Mouse (Mus musculus): Measurements from ENCODE around the gene Prmt7. TPM values are rescaled to one million over a fixed set of nuclear protein-coding genes. Genes with fewer than 3 reads are reported as not detected.

Prmt7 gene
- total RNA-seq, 2 experiments from 2014 or later, result 34.2 to 40.0 TPM

DNA sequence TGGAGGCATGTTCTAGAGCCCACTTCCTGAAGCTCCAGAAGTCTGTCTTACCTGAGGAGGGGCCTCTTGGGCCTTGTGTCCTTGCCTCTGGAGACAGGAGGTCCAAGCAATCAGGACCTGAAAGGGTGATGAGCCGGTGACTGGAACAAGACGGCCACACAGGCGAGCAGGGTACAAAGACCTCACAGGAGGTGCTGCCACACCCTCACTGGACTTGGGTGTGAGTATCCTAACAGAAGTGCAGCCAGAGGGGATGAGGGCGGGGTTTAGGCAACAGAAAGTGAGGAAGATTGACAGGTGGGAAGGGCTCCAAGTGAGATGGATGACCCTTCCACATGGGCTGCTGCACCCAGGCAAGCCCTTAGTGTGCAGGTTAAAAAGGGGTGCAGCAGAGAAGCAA lies 70.1 kb downstream of the Prmt7 start:
- DNase-seq (ENCODE audit: low spot score in 2 of 2), result no peak

DNA sequence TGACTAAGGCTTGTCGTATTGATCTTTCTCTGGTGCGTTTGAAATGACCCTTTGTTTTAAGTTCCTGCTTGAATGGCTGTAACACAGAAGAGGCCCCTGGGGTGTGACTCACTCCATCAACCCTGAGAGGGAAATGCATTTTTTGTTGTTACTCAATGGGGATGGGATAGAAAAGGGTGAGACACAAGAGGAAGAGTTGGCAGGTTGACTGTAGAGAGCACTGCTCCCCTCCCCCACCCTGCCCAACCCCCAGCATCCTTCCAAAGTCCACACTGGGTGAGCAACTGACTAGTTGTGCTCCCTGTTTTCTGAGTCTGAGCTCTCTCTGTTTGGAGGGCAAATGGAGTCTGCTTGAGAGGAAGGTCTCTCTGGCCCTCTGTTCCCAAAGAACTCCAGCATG lies 76.7 kb downstream of the Prmt7 start:
- no peak for DNase-seq (ENCODE audit: low spot score in 2 of 2)

DNA sequence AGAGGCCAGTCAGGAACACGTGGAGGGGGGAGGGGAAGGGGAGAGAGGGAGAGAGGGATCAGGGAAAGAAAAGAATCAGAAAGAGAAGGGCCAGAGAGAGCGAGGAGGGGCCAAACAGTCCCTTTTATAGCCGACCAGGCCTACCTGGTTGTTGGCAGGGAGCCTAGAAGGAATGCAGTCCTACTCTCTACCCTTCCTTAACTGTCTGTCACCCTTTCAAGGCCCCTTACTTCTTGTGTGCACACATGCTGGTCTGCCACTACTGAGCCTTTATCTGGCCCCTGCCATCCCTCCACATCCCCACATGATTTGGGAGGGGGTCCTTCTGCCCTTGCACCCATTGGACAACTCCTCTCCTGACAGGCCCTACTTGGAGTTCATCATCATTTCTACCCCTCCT lies 78.0 kb downstream of the Prmt7 start:
- DNase-seq (ENCODE audit: low spot score in 2 of 2), result no peak

DNA sequence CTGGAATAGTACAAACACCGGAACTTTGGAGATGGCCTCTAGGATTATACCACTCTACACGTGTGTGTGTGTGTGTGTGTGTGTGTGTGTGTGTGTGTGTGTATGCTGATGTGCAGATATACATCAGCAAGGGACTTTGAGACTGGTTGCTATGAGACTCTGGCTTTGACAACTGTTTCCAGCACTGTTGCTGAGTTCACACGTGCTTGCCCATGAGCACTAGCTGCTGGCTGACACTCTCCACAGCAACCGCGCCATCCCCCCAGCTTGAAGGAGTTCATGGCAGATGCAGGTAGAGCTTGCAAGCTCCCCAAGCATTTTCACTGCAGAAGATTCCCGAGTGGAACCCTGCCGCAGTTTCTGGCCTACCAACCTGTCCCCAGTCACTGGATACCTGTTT lies 78.7 kb downstream of the Prmt7 start:
- DNase-seq (ENCODE audit: low spot score in 2 of 2), result no peak

DNA sequence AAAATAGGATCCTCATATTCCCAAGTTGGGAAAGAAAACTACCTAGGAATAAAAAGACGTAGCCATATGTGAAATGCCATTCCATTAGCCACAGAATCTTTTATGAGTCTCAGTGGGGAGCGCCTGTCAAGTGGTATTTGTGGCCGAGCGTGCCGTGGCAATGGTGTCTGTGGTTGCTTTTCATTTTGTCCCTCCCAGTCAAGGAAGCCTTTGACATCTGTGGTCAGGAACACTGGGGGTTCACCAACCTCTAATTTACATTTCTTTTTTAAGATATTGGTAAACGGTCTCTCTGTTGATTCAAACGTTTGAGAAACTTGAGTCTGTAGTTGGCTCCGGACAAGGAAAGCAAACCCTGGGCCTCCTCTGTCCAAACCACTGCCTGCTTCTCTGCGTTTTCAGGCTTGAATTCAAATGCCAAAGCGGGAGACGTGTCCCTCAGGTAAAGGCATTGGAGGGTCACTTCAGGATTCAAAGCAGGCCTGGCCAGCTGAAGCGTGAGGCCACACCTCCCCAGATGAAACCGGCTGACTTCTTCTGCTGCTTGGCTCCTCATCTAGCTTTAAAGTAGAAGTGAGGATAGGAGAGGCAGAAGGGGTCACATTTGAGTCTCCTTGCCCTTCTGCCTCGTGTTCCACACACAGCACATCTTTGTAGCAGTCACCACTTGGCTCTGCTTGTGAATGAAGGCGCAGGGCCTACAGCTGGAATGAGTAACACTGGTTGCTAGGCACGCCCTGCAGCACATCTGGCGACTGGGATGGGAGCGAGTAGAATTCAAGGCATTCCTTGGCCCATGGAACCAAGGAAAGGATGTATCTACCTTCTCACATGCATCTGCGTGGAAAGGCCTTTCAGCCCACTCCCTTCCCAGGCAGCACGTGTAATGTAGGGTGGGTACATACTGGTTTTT lies 82.0 kb downstream of the Prmt7 start:
- DNase-seq (ENCODE audit: low spot score in 2 of 2), result no peak

DNA sequence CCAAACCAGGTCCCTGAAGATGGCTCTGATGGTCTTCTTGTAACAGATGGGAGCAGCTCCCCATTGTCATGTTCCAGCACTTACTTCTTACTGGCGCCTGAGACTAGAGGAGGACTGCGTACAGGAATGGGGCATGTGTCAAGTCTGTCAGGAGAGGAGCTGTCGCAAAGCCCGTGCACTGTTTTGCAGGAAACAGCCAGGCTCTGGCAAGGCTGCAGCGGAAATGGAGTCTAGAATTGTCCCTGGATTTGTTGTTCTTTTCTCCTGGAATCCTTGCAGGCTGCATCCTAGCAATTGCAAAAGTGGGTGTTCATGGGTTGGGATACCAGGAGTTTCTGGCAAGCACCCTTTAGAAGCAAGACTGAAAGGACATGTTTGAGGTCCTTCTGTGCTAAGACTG lies 87.5 kb downstream of the Prmt7 start:
- DNase-seq (ENCODE audit: low spot score in 2 of 2), result no peak

DNA sequence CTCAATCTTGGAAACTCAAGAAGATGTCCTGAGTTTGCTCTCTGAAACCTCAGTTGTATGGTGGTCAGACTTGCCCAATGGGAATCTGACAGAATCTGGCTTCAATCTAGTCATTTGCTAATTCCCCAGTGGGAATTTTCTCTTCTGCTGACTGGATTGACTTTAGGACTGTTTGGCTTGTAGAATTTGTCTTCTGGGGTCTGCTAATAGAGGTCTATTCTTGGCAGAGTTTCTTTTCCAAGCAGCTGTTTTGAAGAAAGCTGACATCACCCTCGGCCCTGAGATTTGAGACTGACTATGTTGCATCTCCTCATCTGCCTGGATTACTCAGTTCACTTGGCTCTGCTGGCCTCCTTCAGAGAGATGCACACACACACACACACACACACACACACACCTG lies 88.1 kb downstream of the Prmt7 start:
- DNase-seq (ENCODE audit: low spot score in 2 of 2), result no peak

DNA sequence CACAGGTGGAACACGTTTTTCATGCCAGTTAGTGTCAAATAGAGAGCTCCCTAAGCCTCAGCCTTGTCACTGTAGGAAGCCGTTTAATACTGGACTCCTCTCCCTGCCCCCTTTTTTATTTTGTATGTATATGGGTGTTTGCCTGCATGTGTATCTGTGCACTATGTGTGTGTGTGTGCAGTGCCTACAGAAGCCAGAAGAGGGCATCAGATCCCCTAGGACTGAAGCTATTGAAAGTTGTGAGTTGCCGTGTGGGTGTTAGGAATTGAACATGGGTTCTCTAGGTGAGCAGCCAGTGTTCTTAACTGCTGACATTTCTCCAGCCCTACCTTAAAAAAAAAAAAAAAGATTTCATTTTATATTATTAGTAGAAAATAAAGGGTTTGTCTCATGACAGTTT lies 89.0 kb downstream of the Prmt7 start:
- no peak for DNase-seq (ENCODE audit: low spot score in 2 of 2)

DNA sequence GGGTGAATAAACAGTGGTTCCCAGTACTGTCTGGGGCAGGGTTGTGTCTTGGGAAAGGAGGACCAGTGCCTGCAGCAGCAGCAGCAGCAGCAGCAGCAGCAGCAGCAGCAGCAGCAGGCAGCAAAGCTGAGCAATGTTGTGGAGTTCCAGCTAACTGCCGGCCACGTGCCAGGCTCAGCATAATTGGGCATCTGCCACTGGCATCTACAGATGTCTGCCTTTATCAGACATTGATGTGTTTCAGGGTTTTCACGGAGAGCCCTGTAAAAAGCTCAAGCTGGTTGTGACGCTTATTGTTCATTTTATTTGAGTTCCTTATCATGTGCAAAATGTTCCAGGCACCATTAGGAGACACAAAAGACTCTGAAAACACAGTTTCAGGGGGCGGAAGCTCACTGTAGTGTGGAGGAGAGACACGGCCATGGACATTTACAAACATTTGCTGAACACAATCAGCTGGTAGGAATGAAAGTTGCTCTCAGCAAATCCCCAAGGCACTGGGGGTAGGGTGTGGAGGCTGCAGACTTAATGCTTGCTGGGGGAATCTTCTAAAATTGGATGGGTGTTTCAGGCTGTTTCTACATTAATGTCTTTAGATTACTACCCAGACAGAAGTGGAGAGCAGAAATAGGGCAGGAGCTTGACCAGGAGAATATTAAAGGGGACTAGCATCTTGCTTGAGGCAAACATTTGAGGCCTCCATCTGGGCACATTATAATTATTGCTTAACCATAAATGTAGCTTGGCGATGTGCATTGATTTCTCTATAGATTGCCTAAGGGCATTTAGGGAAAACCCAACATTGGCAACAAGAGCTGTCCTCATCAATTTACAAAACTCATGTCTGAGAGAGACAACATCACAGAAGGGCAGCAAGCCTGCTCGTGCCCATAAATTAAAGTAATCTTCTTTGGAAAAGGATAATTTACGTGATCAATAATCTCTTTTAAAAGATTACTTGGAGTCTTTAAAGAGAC lies 90.3 kb downstream of the Prmt7 start:
- DNase-seq (ENCODE audit: low spot score in 2 of 2), result peak; percentile 41 to 42

Other genes starting within 250 kb of the Prmt7 start
- gene Slc12a4, start 244.8 kb upstream of the Prmt7 start, total RNA-seq (2021), result 10 to 100 TPM; 17.3 to 19.2 TPM
- gene Dpep3, start 231.5 kb upstream of the Prmt7 start, total RNA-seq (2021), result not detected
- gene Dus2, start 219.6 kb upstream of the Prmt7 start, total RNA-seq (2021), result 10 to 100 TPM; 18.9 to 19.2 TPM
- gene Dpep2nb, start 205.0 kb upstream of the Prmt7 start, total RNA-seq (2021), result not detected
- gene Ddx28, start 199.1 kb upstream of the Prmt7 start, total RNA-seq (2021), result 10 to 100 TPM; 14.5 to 17.2 TPM
- gene Nfatc3, start 152.1 kb upstream of the Prmt7 start, total RNA-seq (2021), result 10 to 100 TPM; 10.5 to 12.4 TPM
- not detected for gene Esrp2, start 74.0 kb upstream of the Prmt7 start, total RNA-seq (2021)
- gene Pla2g15, start 60.5 kb upstream of the Prmt7 start, total RNA-seq (2021), result 10 to 100 TPM; 25.8 to 28.3 TPM
- gene Slc7a6, start 42.1 kb upstream of the Prmt7 start, total RNA-seq (2021), result 10 to 100 TPM; 21.0 to 24.4 TPM
- gene Slc7a6os, start within 50 bp of the Prmt7 start, total RNA-seq (2021), result 10 to 100 TPM; 26.2 to 27.0 TPM
- 10 to 100 TPM; 51.2 to 59.3 TPM for gene Smpd3, start 127.1 kb downstream of the Prmt7 start, total RNA-seq (2021)
- 10 to 100 TPM; 10.8 to 11.6 TPM for gene Zfp90, start 204.4 kb downstream of the Prmt7 start, total RNA-seq (2021)

Data from left cerebral cortex, adult 18-20 months (tissue).